Mouse (Mus musculus) brain, embryonic 14.5 days (tissue): Measurements from ENCODE around the gene Rnf141.

Source experiments
- CTCF ChIP-seq: fragments of 200-500 bp; IDR thresholded peaks from 2 replicates; pipeline ENCODE4 v1.5.1; 2012; ENCODE audit warnings: inconsistent platforms, mild to moderate bottlenecking, moderate library complexity, borderline replicate concordance; ENCODE audit not compliant: insufficient read depth, insufficient read length; ENCODE audit errors: extremely low read depth
- POLR2A ChIP-seq: fragments of 200-500 bp; IDR thresholded peaks from 2 replicates; pipeline ENCODE4 v1.6.1; 2012; ENCODE audit warnings: mild to moderate bottlenecking, inconsistent platforms, borderline replicate concordance; ENCODE audit not compliant: poor library complexity, insufficient read depth, insufficient read length, severe bottlenecking; ENCODE audit errors: extremely low read depth

GRCm38 (mm10) chr7:110774077-110774476 lies 70.2 kb downstream of the Rnf141 start:
- TF ChIP-seq CTCF (no peak), POLR2A (no peak)
